Mouse (Mus musculus) thymus, postnatal 10 days (tissue): ENCODE data around the gene Col5a1.
A peak's percentile ranks its signal among the peaks of the same experiment; 100 is the strongest.

Experiments used
- DNase-seq, 2 experiments: peaks; one replicate each; pipeline ENCODE4 v3.0.0; 2021; ENCODE audit warnings: low spot score in 2 of 2

Gene Col5a1

GRCm38 (mm10) chr2:27969158-27969557 is 82.9 kb downstream of the Col5a1 start:
- no peak for DNase-seq

GRCm38 (mm10) chr2:27973840-27974239 is 87.6 kb downstream of the Col5a1 start:
- peak; percentile 13 to 54 for DNase-seq

- DNase-seq = no peak
Observed at GRCm38 (mm10) chr2:27975786-27976185, 89.6 kb downstream of the Col5a1 start.

- DNase-seq = no peak
Observed at GRCm38 (mm10) chr2:27976512-27976911, 90.3 kb downstream of the Col5a1 start.

- DNase-seq = no peak
Observed at GRCm38 (mm10) chr2:27981066-27981465, 94.8 kb downstream of the Col5a1 start.

GRCm38 (mm10) chr2:27981621-27982535 is 95.7 kb downstream of the Col5a1 start:
- no peak for DNase-seq

GRCm38 (mm10) chr2:27983093-27983492 is 96.9 kb downstream of the Col5a1 start:
- no peak for DNase-seq

- DNase-seq = peak in 1 of 2 experiments; percentile 7
Observed at GRCm38 (mm10) chr2:27983884-27984283, 97.7 kb downstream of the Col5a1 start.

- DNase-seq = no peak
Observed at GRCm38 (mm10) chr2:27986751-27987150, 100.5 kb downstream of the Col5a1 start.

- DNase-seq = no peak
Observed at GRCm38 (mm10) chr2:27990430-27991211, 104.4 kb downstream of the Col5a1 start.

GRCm38 (mm10) chr2:27993416-27993815 is 107.2 kb downstream of the Col5a1 start:
- no peak for DNase-seq

- DNase-seq = no peak
Observed at GRCm38 (mm10) chr2:27999996-28000583, 113.9 kb downstream of the Col5a1 start.

- no peak for DNase-seq
Observed at GRCm38 (mm10) chr2:28000660-28001059, 114.4 kb downstream of the Col5a1 start.

GRCm38 (mm10) chr2:28001206-28001605 is 115.0 kb downstream of the Col5a1 start:
- no peak for DNase-seq

GRCm38 (mm10) chr2:28005187-28005586 is 119.0 kb downstream of the Col5a1 start:
- DNase-seq = no peak

- no peak for DNase-seq
Observed at GRCm38 (mm10) chr2:28008261-28008660, 122.0 kb downstream of the Col5a1 start.

GRCm38 (mm10) chr2:28012367-28012766 is 126.1 kb downstream of the Col5a1 start:
- DNase-seq = no peak

GRCm38 (mm10) chr2:28014778-28015177 is 128.6 kb downstream of the Col5a1 start:
- DNase-seq = no peak

- DNase-seq = no peak
Observed at GRCm38 (mm10) chr2:28024416-28024815, 138.2 kb downstream of the Col5a1 start.

- DNase-seq = no peak
Observed at GRCm38 (mm10) chr2:28025776-28026175, 139.6 kb downstream of the Col5a1 start.

GRCm38 (mm10) chr2:28031860-28032259 is 145.6 kb downstream of the Col5a1 start:
- no peak for DNase-seq

- DNase-seq = no peak
Observed at GRCm38 (mm10) chr2:28032469-28032868, 146.2 kb downstream of the Col5a1 start.
